ENCODE assay signal across 8 mouse cellular contexts in genomic region chr7:70359791-70360581, GRCm38 (mm10). TPM values are rescaled to one million over a fixed set of nuclear protein-coding genes. Genes with fewer than 3 reads are reported as not detected.
DNase-seq lines count a peak whose midpoint lies in the region; ATAC-seq lines count a peak whose summit lies in the region.

No protein-coding gene starts in this region.

- H3K4me3 ChIP-seq in hindbrain, embryonic 15.5 days = peak overlapping the region; percentile 87
- H3K4me3 ChIP-seq in liver, embryonic 13.5 days (replicated peaks) = peak overlapping the region; percentile 62
- peak overlapping the region; percentile 90 for H3K4me3 ChIP-seq in stomach, embryonic 14.5 days (ENCODE audit: low read depth, low read length)

- peak; percentile 56 to 85 for DNase-seq in adrenal gland, adult (ENCODE audit: inconsistent age in 2 of 2, low spot score in 1 of 2)
- DNase-seq in adrenal gland, postnatal 4 days (ENCODE audit: low spot score in 2 of 2) = no peak
- DNase-seq in urinary bladder, postnatal 25 days (ENCODE audit: low spot score) = peak; percentile 28
- DNase-seq in urinary bladder, postnatal 4 days (ENCODE audit: low spot score in 2 of 2) = no peak
- no peak for DNase-seq in liver, embryonic 13.5 days
- DNase-seq in layer of hippocampus, adult 11-12 months (ENCODE audit: low spot score) = no peak

- no peaks in the 10 kb centered on the region for H3K36me3 ChIP-seq in hindbrain, embryonic 15.5 days
- H3K36me3 ChIP-seq in liver, embryonic 13.5 days = 0 out of 2 replicates have a peak, but pooled peaks cover 6% of the 10 kb centered on the region
- peaks cover 27% of the 10 kb centered on the region for H3K36me3 ChIP-seq in stomach, embryonic 14.5 days (ENCODE audit: control insufficient read depth, insufficient read depth, low read length)

- no peaks in the 10 kb centered on the region for H3K9me3 ChIP-seq in hindbrain, embryonic 15.5 days
- no peaks in the 10 kb centered on the region for H3K9me3 ChIP-seq in liver, embryonic 13.5 days (replicated peaks)
- no peaks in the 10 kb centered on the region for H3K9me3 ChIP-seq in stomach, embryonic 14.5 days (ENCODE audit: control insufficient read depth, low read depth, low read length)

- peak overlapping the region; percentile 97 for H3K27ac ChIP-seq in hindbrain, embryonic 15.5 days (replicated peaks)
- peak overlapping the region; percentile 89 for H3K27ac ChIP-seq in liver, embryonic 13.5 days
- H3K27ac ChIP-seq in stomach, embryonic 14.5 days (ENCODE audit: low read length) = peak overlapping the region; percentile 100

- peaks cover 20% of the 10 kb centered on the region; the same call in 1 of the 2 replicates for H3K4me1 ChIP-seq in hindbrain, embryonic 15.5 days (replicated peaks)
- peaks cover 8% of the 10 kb centered on the region for H3K4me1 ChIP-seq in liver, embryonic 13.5 days (replicated peaks)
- H3K4me1 ChIP-seq in stomach, embryonic 14.5 days (ENCODE audit: control insufficient read depth, insufficient read depth, low read length) = no peaks in the 10 kb centered on the region

- H3K27me3 ChIP-seq in hindbrain, embryonic 15.5 days = 0 out of 2 replicates have a peak, but pooled peaks cover 11% of the 10 kb centered on the region
- peaks cover 91% of the 10 kb centered on the region for H3K27me3 ChIP-seq in liver, embryonic 13.5 days
- H3K27me3 ChIP-seq in stomach, embryonic 14.5 days (ENCODE audit: control insufficient read depth, insufficient read depth, low read length) = no peaks in the 10 kb centered on the region

- under 1% methylated on average over 71 of the region's 75 CpGs for WGBS in hindbrain, embryonic 15.5 days
- WGBS in liver, embryonic 13.5 days (ENCODE audit: insufficient replicate concordance) = under 1% methylated on average over 59 of the region's 75 CpGs
- under 1% methylated on average over 68 of the region's 75 CpGs for WGBS in stomach, embryonic 14.5 days

- H3K9ac ChIP-seq in hindbrain, embryonic 15.5 days = peak overlapping the region; percentile 94
- peak overlapping the region; percentile 73 for H3K9ac ChIP-seq in liver, embryonic 13.5 days
- peak overlapping the region; percentile 100 for H3K9ac ChIP-seq in stomach, embryonic 14.5 days (replicated peaks; ENCODE audit: low read depth, low read length)

- H3K4me2 ChIP-seq in hindbrain, embryonic 15.5 days = peak overlapping the region; percentile 82
- peak overlapping the region; percentile 57 for H3K4me2 ChIP-seq in liver, embryonic 13.5 days
- peak overlapping the region; percentile 82 for H3K4me2 ChIP-seq in stomach, embryonic 14.5 days (replicated peaks; ENCODE audit: low read depth, low read length)

- no peak for ATAC-seq in hindbrain, embryonic 15.5 days (ENCODE audit: low FRiP score, low read depth)
- no peak for ATAC-seq in liver, embryonic 13.5 days (ENCODE audit: low read depth)
- ATAC-seq in stomach, embryonic 14.5 days (ENCODE audit: insufficient number of reproducible peaks, insufficient read depth, low FRiP score, low read depth) = no peak

RNA-seq across cellular contexts. Expression of gene Nr2f2, which starts 6.5 kb away (rescaled TPM):
- 100 to 1,000 TPM; 143 to 160 TPM for total RNA-seq in adrenal gland, postnatal 4 days (2021)
- polyA plus RNA-seq in hindbrain, embryonic 15.5 days (2015; fragmentation: Nextera tagmentation; extraction: Ambion mirVana) = 87.2 and 90.1 TPM in 2 replicates
- polyA plus RNA-seq in liver, embryonic 13.5 days (2015; fragmentation: Nextera tagmentation; extraction: Ambion mirVana) = 10.2 and 11.9 TPM in 2 replicates
- polyA plus RNA-seq in stomach, embryonic 14.5 days (2014; fragmentation: Nextera tagmentation; extraction: Ambion mirVana) = 106 and 111 TPM in 2 replicates

Comparison
In these comparisons a context has a peak if more than half of its experiments do, and no peak if none do; other contexts are left out.
1. DNase-seq: peak in adrenal gland, adult (2 of 2) and urinary bladder, postnatal 25 days (single experiment); none in adrenal gland, postnatal 4 days (0 of 2), urinary bladder, postnatal 4 days (0 of 2), liver, embryonic 13.5 days (single experiment) and layer of hippocampus, adult 11-12 months (single experiment).
2. Peak in every context shown above with its lines, with median percentiles within 50 percentile points of each other: H3K27ac ChIP-seq, H3K4me2 ChIP-seq, H3K4me3 ChIP-seq and H3K9ac ChIP-seq.